Mouse (Mus musculus) adrenal gland, postnatal 10 days (tissue): Measurements from ENCODE around the gene Cbx4. TPM values are rescaled to one million over a fixed set of nuclear protein-coding genes. Genes with fewer than 3 reads are reported as not detected.

ENCODE experiments used
- DNase-seq: peaks from one replicate; pipeline ENCODE4 v3.0.0; 2021; ENCODE audit warnings: mixed read lengths
- total RNA-seq, 2 experiments: library from RNA; stranded (reverse); gene quantifications; 2 replicates each; pipeline ENCODE4 v1.2.3; 2021

Cbx4 gene
- total RNA-seq, 2 experiments from 2014 or later = 52.0 to 133 TPM

- peak; percentile 21 for DNase-seq
Measured at GRCm38 (mm10) chr11:119041750-119042465, 44.1 kb downstream of the Cbx4 start.

GRCm38 (mm10) chr11:119041325-119041716 is 44.7 kb downstream of the Cbx4 start:
- no peak for DNase-seq

GRCm38 (mm10) chr11:119040600-119041324 is 45.3 kb downstream of the Cbx4 start, which contains the start of gene Cbx8:
Cbx8 (minus strand) TSS chr11:119040969.
- DNase-seq = peak; percentile 100

GRCm38 (mm10) chr11:119039732-119040512 is 46.1 kb downstream of the Cbx4 start:
- DNase-seq = no peak

- DNase-seq = no peak
Measured at GRCm38 (mm10) chr11:119038744-119039484, 47.1 kb downstream of the Cbx4 start.

- DNase-seq = no peak
Measured at GRCm38 (mm10) chr11:119037780-119038401, 48.1 kb downstream of the Cbx4 start.

- DNase-seq = peak; percentile 57
Measured at GRCm38 (mm10) chr11:119036934-119037779, 48.9 kb downstream of the Cbx4 start.

- DNase-seq = no peak
Measured at GRCm38 (mm10) chr11:119036447-119036846, 49.6 kb downstream of the Cbx4 start.

GRCm38 (mm10) chr11:119035686-119036165 is 50.3 kb downstream of the Cbx4 start:
- DNase-seq = no peak

GRCm38 (mm10) chr11:119035094-119035685 is 50.8 kb downstream of the Cbx4 start:
- DNase-seq = no peak

- DNase-seq = no peak
Measured at GRCm38 (mm10) chr11:119034635-119035034, 51.4 kb downstream of the Cbx4 start.

GRCm38 (mm10) chr11:119033874-119034558 is 52.0 kb downstream of the Cbx4 start:
- DNase-seq = peak; percentile 92

Other genes with a start within 250 kb of the Cbx4 start
- 1 to 10 TPM; 3.4 to 4.3 TPM for gene Rbfox3, start 174.6 kb downstream of the Cbx4 start, total RNA-seq
- gene Enpp7, start 98.0 kb downstream of the Cbx4 start, total RNA-seq = not detected
- gene Cbx2, start 63.3 kb downstream of the Cbx4 start, total RNA-seq = 1 to 10 TPM; 6.7 to 7.9 TPM
- gene Cbx8, start 45.3 kb downstream of the Cbx4 start, total RNA-seq = 10 to 100 TPM in 1 of 2 experiments, 1 to 10 TPM in 1; 8.8 to 12.3 TPM
- 10 to 100 TPM; 19.1 to 21.8 TPM for gene Tbc1d16, start 142.3 kb upstream of the Cbx4 start, total RNA-seq
- 1 to 10 TPM in 1 of 2 experiments, under 1 TPM in 1; 0.85 to 1.4 TPM for gene Ccdc40, start 142.4 kb upstream of the Cbx4 start, total RNA-seq
- 10 to 100 TPM; 78.0 to 81.5 TPM for gene Gaa, start 181.7 kb upstream of the Cbx4 start, total RNA-seq
- gene Eif4a3, start 213.9 kb upstream of the Cbx4 start, total RNA-seq = 100 to 1,000 TPM; 147 to 153 TPM
- under 1 TPM; 0.30 to 0.33 TPM for gene Card14, start 221.5 kb upstream of the Cbx4 start, total RNA-seq